Mouse (Mus musculus) midbrain, postnatal 0 days (tissue): Measurements from ENCODE around the gene Hfe2. TPM values are rescaled to one million over a fixed set of nuclear protein-coding genes. Genes with fewer than 3 reads are reported as not detected.

Experiments
- ATAC-seq: fragments of 200-750 bp; cut with Nextera tagmentation; 2 replicates; pipeline ENCODE4 v1.8.0; 2017; ENCODE audit warnings: moderate number of reproducible peaks, mild to moderate bottlenecking, moderate TSS enrichment, moderate library complexity; ENCODE audit not compliant: low FRiP score
- DNase-seq: peaks from one replicate; pipeline ENCODE4 v3.0.0-alpha.2; 2015; ENCODE audit warnings: low spot score
- H3K27ac ChIP-seq: fragments of 300-500 bp; sonication (generic); 2 replicates; pipeline ENCODE4 v1.5.1; 2014; ENCODE audit warnings: low read depth, mild to moderate bottlenecking, low read length, mixed read lengths
- H3K27me3 ChIP-seq: fragments of 300-500 bp; sonication (generic); 2 replicates; pipeline ENCODE4 v1.6.1; 2014; ENCODE audit warnings: low read length, control low read depth, mixed read lengths; ENCODE audit not compliant: insufficient read depth
- H3K36me3 ChIP-seq: fragments of 300-500 bp; sonication (generic); 2 replicates; pipeline ENCODE4 v1.6.1; 2014; ENCODE audit warnings: low read length, control low read depth, mixed read lengths; ENCODE audit not compliant: insufficient read depth
- H3K4me1 ChIP-seq: fragments of 300-500 bp; sonication (generic); 2 replicates; pipeline ENCODE4 v1.6.1; 2014; ENCODE audit warnings: mild to moderate bottlenecking, control low read depth, antibody characterized with exemption, low read length, mixed read lengths; ENCODE audit not compliant: insufficient read depth
- H3K4me2 ChIP-seq: fragments of 300-500 bp; sonication (generic); 2 replicates; pipeline ENCODE4 v1.6.1; 2014; ENCODE audit warnings: low read depth, mild to moderate bottlenecking, low read length, mixed read lengths; ENCODE audit not compliant: poor library complexity, severe bottlenecking
- H3K4me3 ChIP-seq: fragments of 300-500 bp; sonication (generic); 2 replicates; pipeline ENCODE4 v1.5.1; 2014; ENCODE audit warnings: low read depth, mild to moderate bottlenecking, low read length, moderate library complexity
- H3K9ac ChIP-seq: fragments of 300-500 bp; sonication (generic); replicated peaks from 2 replicates; pipeline ENCODE4 v1.6.1; 2014; ENCODE audit warnings: mild to moderate bottlenecking, low read length, moderate library complexity, mixed read lengths; ENCODE audit not compliant: poor library complexity, severe bottlenecking
- H3K9me3 ChIP-seq: fragments of 300-500 bp; sonication (generic); 2 replicates; pipeline ENCODE4 v1.6.1; 2016; ENCODE audit warnings: low read length, control low read depth
- CTCF ChIP-seq: IDR thresholded peaks from 2 replicates; pipeline ENCODE4 v1.5.1; 2016; ENCODE audit warnings: antibody characterized with exemption, mild to moderate bottlenecking
- WGBS: fragments of 180-500 bp; shearing (Covaris S2); extraction: QIAGEN DNeasy Blood & Tissue Kit; methylation state at CpG from one replicate; pipeline ENCODE4 v1.1.7; 2014; 5-methylcytosine and 5-hydroxymethylcytosine counted together
- polyA plus RNA-seq: library from polyadenylated mRNA; unstranded; fragments of >200 nt; fragmentation: Nextera tagmentation; extraction: Ambion mirVana; gene quantifications from 2 replicates; pipeline ENCODE4 v1.2.1, GENCODE M21; 2015
- total RNA-seq: library from RNA; depleted of rRNA; stranded (reverse); fragments of >200 nt; gene quantifications from 2 replicates; pipeline ENCODE4 v1.2.3, GENCODE M21; 2014

Gene Hfe2
- total and polyA plus RNA-seq, 2 experiments from 2014 or later = 2.0 TPM

DNA sequence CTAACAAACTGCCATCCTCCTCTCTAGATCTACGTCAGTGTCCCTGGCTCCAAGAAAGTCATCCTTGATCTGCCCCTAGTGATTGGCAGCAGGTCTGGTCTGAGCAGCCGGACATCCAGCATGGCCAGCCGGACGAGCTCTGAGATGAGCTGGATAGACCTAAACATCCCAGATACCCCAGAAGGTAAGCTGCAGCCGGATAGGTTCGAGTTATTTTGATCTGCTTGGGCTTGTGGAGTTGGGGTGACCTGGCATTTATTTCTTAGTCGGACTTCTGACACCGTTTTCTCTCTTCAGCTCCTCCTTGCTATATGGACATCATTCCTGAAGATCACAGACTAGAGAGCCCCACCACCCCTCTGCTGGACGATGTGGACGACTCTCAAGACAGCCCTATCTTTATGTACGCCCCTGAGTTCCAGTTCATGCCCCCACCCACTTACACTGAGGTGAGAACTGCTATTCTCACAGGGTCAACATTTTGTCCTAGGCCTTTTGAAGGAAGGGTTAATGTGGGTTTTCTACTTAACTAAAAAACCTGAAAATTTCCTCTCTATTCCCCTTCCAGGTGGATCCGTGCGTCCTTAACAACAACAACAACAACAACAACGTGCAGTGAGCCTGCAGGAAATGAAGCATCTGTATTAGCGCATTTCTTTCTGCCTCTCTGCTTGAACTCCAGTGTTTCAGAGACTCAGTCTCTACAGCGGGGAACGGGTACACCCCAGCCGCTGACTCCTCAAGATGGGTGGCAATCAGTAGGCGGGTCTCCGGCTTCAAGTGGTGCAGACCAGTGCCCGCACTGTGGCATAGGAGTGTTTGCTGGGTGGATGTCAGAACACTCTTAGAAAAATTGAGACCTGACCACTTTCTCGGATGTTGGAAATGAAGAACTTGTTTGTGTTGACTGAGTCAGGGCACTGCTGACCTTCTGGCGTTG, 35.2 kb downstream of the Hfe2 start:
- Histone ChIP-seq H3K27me3 (no peaks in the 10 kb centered on the region), H3K36me3 (peaks cover 17% of the 10 kb centered on the region), H3K4me1 (peaks cover 14% of the 10 kb centered on the region; the same call in 1 of the 2 replicates), H3K4me3 (peak overlapping the region; percentile 73), H3K9me3 (no peaks in the 10 kb centered on the region), H3K9ac (no peak overlapping the region), H3K27ac (no peak overlapping the region), H3K4me2 (peak overlapping the region; percentile 83)
- 90% methylated on average over 23 of the region's 23 CpGs for WGBS
- ATAC-seq (no peak), DNase-seq (no peak)
- no peak for TF ChIP-seq CTCF

DNA sequence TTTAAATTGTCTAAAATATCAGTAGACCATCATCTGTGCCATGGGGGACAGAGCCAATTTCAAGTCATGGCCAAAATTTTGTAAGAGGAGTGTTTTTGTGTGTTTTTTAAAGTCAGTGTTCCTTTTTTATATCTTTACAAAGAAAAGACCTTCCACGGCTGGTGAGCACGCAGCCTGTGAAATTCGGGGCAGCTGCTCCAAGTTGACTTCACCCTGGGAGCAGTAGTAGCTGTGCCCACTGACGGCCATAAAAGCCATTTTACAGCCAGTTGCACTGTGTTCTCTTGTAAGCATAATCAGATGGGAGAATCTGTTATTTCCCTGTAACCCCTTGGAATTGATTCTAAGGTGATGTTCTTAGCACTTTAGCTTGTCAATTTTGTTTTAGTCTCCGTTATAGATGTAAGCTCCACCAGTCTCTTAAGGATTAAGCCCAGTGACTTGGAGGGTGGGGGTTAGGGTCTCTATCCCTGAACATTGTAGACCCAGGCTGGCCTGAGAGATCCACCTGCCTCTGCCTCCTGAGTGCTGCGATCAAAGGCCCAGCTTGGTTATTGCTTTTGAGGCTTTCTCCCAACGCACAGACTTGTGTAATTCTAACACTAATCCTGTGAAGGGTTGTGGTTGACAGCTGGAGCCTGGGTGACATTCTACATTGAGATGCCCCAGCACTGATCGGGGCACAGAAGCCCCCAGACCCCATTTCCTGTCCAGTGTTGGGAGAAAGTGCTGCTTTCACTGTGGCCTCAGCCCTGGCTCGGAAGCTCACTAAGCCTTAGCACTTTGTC, 36.1 kb downstream of the Hfe2 start:
- H3K9ac ChIP-seq = no peak overlapping the region; the same call in 1 of the 2 replicates

DNA sequence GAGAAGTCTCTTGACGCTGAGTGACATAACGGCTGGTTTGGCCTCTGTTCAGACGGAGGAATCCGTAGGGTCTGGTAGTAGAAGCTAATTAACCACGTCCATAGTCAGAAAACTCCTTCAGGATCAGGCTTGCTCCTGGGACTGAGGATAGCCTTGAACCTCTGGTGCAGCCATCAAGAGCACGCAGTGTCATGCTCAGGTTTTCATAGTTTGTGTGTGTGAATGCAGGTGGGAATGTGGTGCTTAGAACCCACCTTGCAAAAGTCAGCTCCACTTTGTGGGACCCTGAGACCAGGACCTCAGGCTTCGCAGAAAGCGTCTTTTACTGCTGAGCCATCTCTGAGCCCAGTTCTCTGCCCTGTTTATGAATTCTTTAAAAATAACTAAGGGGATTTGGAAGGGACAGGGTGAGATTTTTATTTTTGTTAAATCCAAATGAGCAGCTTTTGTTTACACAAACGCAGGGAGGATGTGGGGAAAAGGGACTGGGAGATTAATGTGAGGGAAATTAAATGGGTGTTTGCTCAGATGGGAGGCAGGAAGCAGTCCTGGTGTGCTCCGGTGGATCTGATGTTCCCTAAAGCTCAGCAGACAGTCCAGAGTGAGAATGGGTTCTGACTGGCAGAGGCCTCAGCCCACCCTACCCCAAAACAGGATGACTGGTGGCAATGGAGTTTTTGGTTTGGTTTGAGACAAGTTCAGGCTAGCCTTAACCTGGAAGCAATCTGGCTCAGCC, 37.1 kb downstream of the Hfe2 start:
- Histone ChIP-seq H3K27ac (no peak overlapping the region), H3K9me3 (no peaks in the 10 kb centered on the region), H3K4me1 (peaks cover 12% of the 10 kb centered on the region; the same call in 1 of the 2 replicates), H3K4me3 (no peak overlapping the region), H3K9ac (no peak overlapping the region), H3K36me3 (peaks cover 17% of the 10 kb centered on the region), H3K27me3 (no peaks in the 10 kb centered on the region), H3K4me2 (0 out of 2 replicates have a peak overlapping the region, but pooled peaks have one; percentile 9)
- TF ChIP-seq CTCF = no peak
- 57% methylated on average over 10 of the region's 10 CpGs for WGBS
- ATAC-seq (no peak), DNase-seq (no peak)

More for the DNA sequence above, 36.1 kb downstream of the Hfe2 start:
- H3K27ac ChIP-seq = no peak overlapping the region
- TF ChIP-seq CTCF = no peak
- DNase-seq (no peak), ATAC-seq (no peak)
- H3K27me3 ChIP-seq = no peaks in the 10 kb centered on the region
- no peaks in the 10 kb centered on the region for H3K9me3 ChIP-seq
- WGBS = 86% methylated on average over 9 of the region's 9 CpGs
- peak overlapping the region; percentile 83 for H3K4me2 ChIP-seq
- peaks cover 17% of the 10 kb centered on the region for H3K36me3 ChIP-seq
- H3K4me1 ChIP-seq = peaks cover 14% of the 10 kb centered on the region; the same call in 1 of the 2 replicates
- peak overlapping the region; percentile 73 for H3K4me3 ChIP-seq

DNA sequence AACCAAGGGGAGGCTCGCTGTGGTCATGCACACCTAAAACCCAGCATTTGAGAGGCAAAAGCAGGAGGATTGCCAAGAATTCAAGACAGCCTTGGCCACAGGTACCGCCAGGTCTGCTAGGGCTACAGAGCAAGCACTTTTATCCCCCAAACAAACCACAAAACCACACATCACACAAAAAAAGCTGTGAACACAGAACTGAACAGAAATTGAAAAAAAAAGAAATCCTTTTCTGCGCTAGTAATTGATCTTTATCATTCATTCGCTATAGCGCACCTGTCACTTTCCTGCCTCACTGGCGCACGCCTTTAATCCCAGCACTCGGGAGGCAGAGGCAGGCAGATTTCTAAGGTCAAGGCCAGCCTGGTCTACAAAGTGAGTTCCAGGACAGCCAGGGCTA, 38.3 kb downstream of the Hfe2 start:
- WGBS = 95% methylated on average over 8 of the region's 8 CpGs
- H3K9me3 ChIP-seq = no peaks in the 10 kb centered on the region
- no peak overlapping the region for H3K27ac ChIP-seq
- no peak overlapping the region for H3K4me2 ChIP-seq
- no peak overlapping the region for H3K4me3 ChIP-seq
- peaks cover 12% of the 10 kb centered on the region; the same call in 1 of the 2 replicates for H3K4me1 ChIP-seq
- DNase-seq = no peak
- peaks cover 17% of the 10 kb centered on the region for H3K36me3 ChIP-seq
- TF ChIP-seq CTCF = no peak
- H3K27me3 ChIP-seq = no peaks in the 10 kb centered on the region
- H3K9ac ChIP-seq = no peak overlapping the region
- ATAC-seq = no peak

DNA sequence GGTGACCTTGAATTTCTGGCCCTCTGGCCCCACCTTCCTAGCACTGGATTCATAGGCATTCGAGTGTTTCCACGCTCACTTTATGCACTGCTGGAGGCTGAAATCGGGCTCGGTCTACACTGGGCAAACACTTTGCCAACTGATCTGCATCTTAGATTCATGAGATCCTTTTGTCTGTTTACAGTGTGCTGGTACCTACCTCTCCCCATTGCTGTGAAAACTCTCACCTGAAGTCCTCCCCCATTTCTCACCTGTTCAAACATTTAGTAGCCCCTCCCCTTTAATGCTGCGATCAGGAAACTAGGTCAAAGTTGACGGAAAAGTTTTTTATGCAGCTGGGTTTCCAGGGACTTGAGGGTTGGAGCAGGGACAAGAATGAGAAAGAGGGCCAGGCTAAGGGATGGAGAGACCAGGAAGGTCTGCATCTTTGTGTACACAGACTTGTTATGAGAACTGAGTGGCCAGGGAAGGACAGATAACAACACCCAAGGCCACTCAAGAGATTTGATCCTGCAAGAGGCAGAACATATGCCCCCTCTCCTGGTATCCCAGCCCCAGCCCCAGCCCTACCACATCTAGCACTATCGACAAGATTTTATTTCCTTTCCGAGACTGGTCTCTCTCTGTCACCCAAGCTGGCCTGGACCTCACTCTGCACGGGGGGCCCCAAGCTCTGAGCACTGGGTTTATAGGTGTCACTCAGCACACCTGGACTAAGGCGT, 39.1 kb downstream of the Hfe2 start:
- no peaks in the 10 kb centered on the region for H3K9me3 ChIP-seq
- 74% methylated on average over 10 of the region's 10 CpGs for WGBS

More for the DNA sequence above, 39.1 kb downstream of the Hfe2 start:
- no peaks in the 10 kb centered on the region for H3K27me3 ChIP-seq
- no peak overlapping the region for H3K4me3 ChIP-seq
- no peak overlapping the region for H3K27ac ChIP-seq
- DNase-seq (no peak), ATAC-seq (0 out of 2 replicates have a peak, but pooled peaks have one; percentile 25)
- no peak overlapping the region for H3K4me2 ChIP-seq
- no peak for TF ChIP-seq CTCF
- peaks cover 17% of the 10 kb centered on the region for H3K36me3 ChIP-seq
- H3K9ac ChIP-seq = no peak overlapping the region
- peaks cover 12% of the 10 kb centered on the region; the same call in 1 of the 2 replicates for H3K4me1 ChIP-seq
